Mouse (Mus musculus): ENCODE measurements around the gene Arl9.

DNA sequence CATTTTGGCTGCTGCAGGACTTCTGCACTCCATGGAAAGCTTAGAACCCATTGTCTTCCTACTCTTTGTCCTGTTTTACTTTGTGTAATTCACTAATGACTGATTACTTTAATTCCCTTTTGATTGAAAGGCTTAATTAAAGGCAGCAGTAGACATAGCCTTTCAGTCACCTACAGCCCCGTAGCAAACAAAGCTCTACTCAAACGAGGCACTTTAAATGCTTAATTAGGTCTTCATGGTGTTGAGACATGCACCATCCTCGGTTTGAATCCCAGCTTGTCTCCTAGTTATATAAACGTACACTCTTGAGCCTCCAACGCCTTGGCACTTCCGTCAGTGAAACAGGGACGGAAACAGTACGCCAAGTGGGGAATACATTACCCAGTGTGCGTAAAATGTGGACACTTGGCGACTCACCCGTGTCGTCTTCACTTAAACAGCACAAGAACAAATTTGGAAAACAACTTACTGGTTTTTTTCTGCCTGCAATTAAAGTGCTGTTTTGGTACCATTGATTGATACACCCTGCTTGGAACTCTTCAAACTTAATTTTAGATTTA lies 53.1 kb downstream of the Arl9 start:
- TF ChIP-seq POLR2A (IDR thresholded peaks at IDR 0.05; ENCODE audit: insufficient read depth, low read depth, low read length), result no peak
- TF ChIP-seq EP300 (IDR thresholded peaks at IDR 0.05; ENCODE audit: insufficient read depth, low read depth, low read length), result no peak
- no peak for TF ChIP-seq CTCF (IDR thresholded peaks at IDR 0.05)

Data from heart, adult 2 months (tissue).